Mouse (Mus musculus): Measurements from ENCODE around the gene Pck2. TPM values are rescaled to one million over a fixed set of nuclear protein-coding genes. Genes with fewer than 3 reads are reported as not detected.

Pck2 gene
- polyA plus RNA-seq, 1 experiment from 2014 or later = 17.8 TPM

DNA sequence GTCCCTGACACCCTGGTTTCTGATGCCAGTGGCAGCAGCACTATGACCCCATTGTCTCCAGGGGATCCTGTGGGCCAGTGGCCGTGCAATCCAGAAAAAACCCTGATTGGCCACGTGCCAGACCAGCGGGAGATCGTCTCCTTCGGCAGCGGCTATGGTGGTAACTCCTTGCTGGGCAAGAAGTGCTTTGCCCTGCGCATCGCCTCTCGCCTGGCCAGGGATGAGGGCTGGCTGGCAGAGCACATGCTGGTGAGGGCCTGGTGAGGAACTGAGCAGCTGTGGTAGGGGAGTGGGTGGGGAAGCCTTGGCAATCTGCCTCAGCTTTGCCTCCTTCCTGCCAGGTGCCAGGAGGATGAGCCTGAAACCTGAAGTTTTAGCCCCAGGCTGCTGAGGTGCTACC, 4.3 kb downstream of the Pck2 start:
- H3K9ac ChIP-seq (ENCODE audit: low read length) = no peak overlapping the region
- no peak overlapping the region for H3K4me2 ChIP-seq (ENCODE audit: low read depth, low read length, severe bottlenecking)
- WGBS = 87% methylated on average over 9 of the region's 9 CpGs
- peaks cover 8% of the 10 kb centered on the region; the same call in 1 of the 2 replicates for H3K4me1 ChIP-seq (replicated peaks; ENCODE audit: control insufficient read depth, insufficient read depth, low read length)
- no peak for DNase-seq (ENCODE audit: low spot score)
- ATAC-seq (replicated peaks; ENCODE audit: low FRiP score) = no peak
- no peaks in the 10 kb centered on the region for H3K9me3 ChIP-seq (ENCODE audit: control insufficient read depth, low read length)
- no peak overlapping the region for H3K4me3 ChIP-seq (ENCODE audit: low read depth, low read length)
- no peak overlapping the region for H3K27ac ChIP-seq (ENCODE audit: low read depth, low read length)
- no peaks in the 10 kb centered on the region; the same call in 1 of the 2 replicates for H3K36me3 ChIP-seq (ENCODE audit: control insufficient read depth, insufficient read depth, low read length)
- no peaks in the 10 kb centered on the region for H3K27me3 ChIP-seq (ENCODE audit: control insufficient read depth, insufficient read depth, low read length)

- no peak for ATAC-seq (replicated peaks; ENCODE audit: low FRiP score)
- WGBS = 89% methylated on average over 6 of the region's 6 CpGs
Observed at GRCm38 (mm10) chr14:55550191-55550590, 10.1 kb downstream of the Pck2 start.

GRCm38 (mm10) chr14:55551347-55551746, 11.3 kb downstream of the Pck2 start:
- Histone ChIP-seq H3K4me1 (replicated peaks; ENCODE audit: control insufficient read depth, insufficient read depth, low read length) (no peaks in the 10 kb centered on the region), H3K9ac (ENCODE audit: low read length) (no peak overlapping the region), H3K27me3 (ENCODE audit: control insufficient read depth, insufficient read depth, low read length) (no peaks in the 10 kb centered on the region), H3K4me3 (ENCODE audit: low read depth, low read length) (no peak overlapping the region), H3K9me3 (ENCODE audit: control insufficient read depth, low read length) (no peaks in the 10 kb centered on the region), H3K27ac (ENCODE audit: low read depth, low read length) (no peak overlapping the region), H3K36me3 (ENCODE audit: control insufficient read depth, insufficient read depth, low read length) (no peaks in the 10 kb centered on the region; the same call in 1 of the 2 replicates), H3K4me2 (ENCODE audit: low read depth, low read length, severe bottlenecking) (no peak overlapping the region)
- no peak for DNase-seq (ENCODE audit: low spot score)
- 69% methylated on average over 5 of the region's 5 CpGs for WGBS
- ATAC-seq (replicated peaks; ENCODE audit: low FRiP score) = no peak

More at GRCm38 (mm10) chr14:55550191-55550590, 10.1 kb downstream of the Pck2 start:
- H3K4me1 ChIP-seq (replicated peaks; ENCODE audit: control insufficient read depth, insufficient read depth, low read length) = no peaks in the 10 kb centered on the region
- no peaks in the 10 kb centered on the region for H3K9me3 ChIP-seq (ENCODE audit: control insufficient read depth, low read length)
- no peak for DNase-seq (ENCODE audit: low spot score)
- H3K4me2 ChIP-seq (ENCODE audit: low read depth, low read length, severe bottlenecking) = no peak overlapping the region
- no peak overlapping the region for H3K9ac ChIP-seq (ENCODE audit: low read length)
- no peak overlapping the region for H3K27ac ChIP-seq (ENCODE audit: low read depth, low read length)
- H3K4me3 ChIP-seq (ENCODE audit: low read depth, low read length) = no peak overlapping the region
- no peaks in the 10 kb centered on the region; the same call in 1 of the 2 replicates for H3K36me3 ChIP-seq (ENCODE audit: control insufficient read depth, insufficient read depth, low read length)
- no peaks in the 10 kb centered on the region for H3K27me3 ChIP-seq (ENCODE audit: control insufficient read depth, insufficient read depth, low read length)

GRCm38 (mm10) chr14:55551794-55552193, 11.7 kb downstream of the Pck2 start:
- WGBS = 90% methylated on average over 8 of the region's 8 CpGs

GRCm38 (mm10) chr14:55554635-55555034, 14.6 kb downstream of the Pck2 start:
- ATAC-seq (replicated peaks; ENCODE audit: low FRiP score) (no peak), DNase-seq (ENCODE audit: low spot score) (no peak)
- Histone ChIP-seq H3K27ac (ENCODE audit: low read depth, low read length) (no peak overlapping the region), H3K27me3 (ENCODE audit: control insufficient read depth, insufficient read depth, low read length) (no peaks in the 10 kb centered on the region), H3K4me2 (ENCODE audit: low read depth, low read length, severe bottlenecking) (no peak overlapping the region), H3K4me1 (replicated peaks; ENCODE audit: control insufficient read depth, insufficient read depth, low read length) (no peaks in the 10 kb centered on the region), H3K36me3 (ENCODE audit: control insufficient read depth, insufficient read depth, low read length) (no peaks in the 10 kb centered on the region), H3K4me3 (ENCODE audit: low read depth, low read length) (no peak overlapping the region), H3K9me3 (ENCODE audit: control insufficient read depth, low read length) (no peaks in the 10 kb centered on the region), H3K9ac (ENCODE audit: low read length) (no peak overlapping the region)

More at GRCm38 (mm10) chr14:55551794-55552193, 11.7 kb downstream of the Pck2 start:
- Histone ChIP-seq H3K4me3 (ENCODE audit: low read depth, low read length) (no peak overlapping the region), H3K27ac (ENCODE audit: low read depth, low read length) (no peak overlapping the region), H3K27me3 (ENCODE audit: control insufficient read depth, insufficient read depth, low read length) (no peaks in the 10 kb centered on the region), H3K9ac (ENCODE audit: low read length) (no peak overlapping the region), H3K9me3 (ENCODE audit: control insufficient read depth, low read length) (no peaks in the 10 kb centered on the region), H3K4me1 (replicated peaks; ENCODE audit: control insufficient read depth, insufficient read depth, low read length) (no peaks in the 10 kb centered on the region), H3K36me3 (ENCODE audit: control insufficient read depth, insufficient read depth, low read length) (no peaks in the 10 kb centered on the region; the same call in 1 of the 2 replicates), H3K4me2 (ENCODE audit: low read depth, low read length, severe bottlenecking) (no peak overlapping the region)
- ATAC-seq (replicated peaks; ENCODE audit: low FRiP score) (no peak), DNase-seq (ENCODE audit: low spot score) (no peak)

- H3K27me3 ChIP-seq (ENCODE audit: control insufficient read depth, insufficient read depth, low read length) = no peaks in the 10 kb centered on the region
- no peak overlapping the region for H3K4me2 ChIP-seq (ENCODE audit: low read depth, low read length, severe bottlenecking)
- no peak overlapping the region for H3K4me3 ChIP-seq (ENCODE audit: low read depth, low read length)
- H3K9me3 ChIP-seq (ENCODE audit: control insufficient read depth, low read length) = no peaks in the 10 kb centered on the region
- H3K36me3 ChIP-seq (ENCODE audit: control insufficient read depth, insufficient read depth, low read length) = no peaks in the 10 kb centered on the region
- no peak for ATAC-seq (replicated peaks; ENCODE audit: low FRiP score)
- no peaks in the 10 kb centered on the region for H3K4me1 ChIP-seq (replicated peaks; ENCODE audit: control insufficient read depth, insufficient read depth, low read length)
- no peak overlapping the region for H3K27ac ChIP-seq (ENCODE audit: low read depth, low read length)
- WGBS = 88% methylated on average over 3 of the region's 3 CpGs
- DNase-seq (ENCODE audit: low spot score) = no peak
- H3K9ac ChIP-seq (ENCODE audit: low read length) = no peak overlapping the region
Observed at GRCm38 (mm10) chr14:55555788-55556187, 15.7 kb downstream of the Pck2 start.

DNA sequence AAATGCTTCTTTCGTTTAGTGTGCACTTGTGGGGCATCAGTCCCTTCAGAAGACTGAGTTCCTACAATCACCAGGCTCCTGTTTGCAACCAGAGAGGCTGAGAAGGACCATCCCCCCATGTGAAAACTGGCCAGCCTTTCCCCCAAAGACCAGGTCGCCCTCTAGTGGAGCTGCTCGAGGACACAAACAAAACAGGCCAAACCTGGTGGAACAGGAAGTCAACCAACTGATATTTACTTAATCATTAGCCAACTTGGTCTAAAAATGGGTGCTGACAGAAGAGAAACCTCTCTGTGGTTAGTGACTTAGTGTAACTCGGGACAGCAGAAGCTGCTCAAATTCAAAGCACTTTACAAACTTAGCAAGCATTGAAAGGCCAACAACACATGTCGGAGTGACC, 16.9 kb downstream of the Pck2 start:
- H3K9me3 ChIP-seq (ENCODE audit: control insufficient read depth, low read length) = no peaks in the 10 kb centered on the region
- H3K36me3 ChIP-seq (ENCODE audit: control insufficient read depth, insufficient read depth, low read length) = no peaks in the 10 kb centered on the region
- 29% methylated on average over 5 of the region's 5 CpGs for WGBS
- no peak overlapping the region for H3K9ac ChIP-seq (ENCODE audit: low read length)
- no peaks in the 10 kb centered on the region for H3K27me3 ChIP-seq (ENCODE audit: control insufficient read depth, insufficient read depth, low read length)
- H3K4me3 ChIP-seq (ENCODE audit: low read depth, low read length) = no peak overlapping the region
- H3K4me2 ChIP-seq (ENCODE audit: low read depth, low read length, severe bottlenecking) = no peak overlapping the region
- H3K4me1 ChIP-seq (replicated peaks; ENCODE audit: control insufficient read depth, insufficient read depth, low read length) = no peaks in the 10 kb centered on the region
- DNase-seq (ENCODE audit: low spot score) (peak; percentile 78), ATAC-seq (replicated peaks; ENCODE audit: low FRiP score) (no peak)
- no peak overlapping the region for H3K27ac ChIP-seq (ENCODE audit: low read depth, low read length)

DNA sequence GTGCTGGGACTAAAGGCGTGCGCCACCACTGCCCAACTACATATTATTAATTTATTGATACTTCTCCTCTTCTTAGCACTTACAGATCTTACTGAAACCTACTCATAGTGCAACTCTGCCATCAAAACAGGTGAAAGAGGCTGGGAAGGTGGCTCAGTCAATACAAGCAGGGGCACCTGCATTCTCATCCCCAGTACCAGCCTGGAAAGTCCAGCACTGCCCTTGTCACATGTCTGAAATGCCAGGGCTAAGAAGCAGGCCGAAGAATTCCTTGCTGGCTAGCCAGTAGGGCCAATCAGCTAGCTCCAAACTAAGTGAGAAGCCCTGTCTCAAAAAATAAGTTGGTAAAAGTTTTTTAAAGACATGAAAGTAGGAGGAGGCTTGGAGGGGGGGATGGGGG, 17.5 kb downstream of the Pck2 start:
- H3K4me1 ChIP-seq (replicated peaks; ENCODE audit: control insufficient read depth, insufficient read depth, low read length) = no peaks in the 10 kb centered on the region
- ATAC-seq (replicated peaks; ENCODE audit: low FRiP score) (no peak), DNase-seq (ENCODE audit: low spot score) (no peak)
- no peak overlapping the region for H3K4me3 ChIP-seq (ENCODE audit: low read depth, low read length)
- H3K27ac ChIP-seq (ENCODE audit: low read depth, low read length) = no peak overlapping the region
- no peak overlapping the region for H3K9ac ChIP-seq (ENCODE audit: low read length)
- H3K27me3 ChIP-seq (ENCODE audit: control insufficient read depth, insufficient read depth, low read length) = no peaks in the 10 kb centered on the region
- H3K9me3 ChIP-seq (ENCODE audit: control insufficient read depth, low read length) = no peaks in the 10 kb centered on the region
- no peak overlapping the region for H3K4me2 ChIP-seq (ENCODE audit: low read depth, low read length, severe bottlenecking)
- 92% methylated on average over 3 of the region's 3 CpGs for WGBS
- H3K36me3 ChIP-seq (ENCODE audit: control insufficient read depth, insufficient read depth, low read length) = no peaks in the 10 kb centered on the region

DNA sequence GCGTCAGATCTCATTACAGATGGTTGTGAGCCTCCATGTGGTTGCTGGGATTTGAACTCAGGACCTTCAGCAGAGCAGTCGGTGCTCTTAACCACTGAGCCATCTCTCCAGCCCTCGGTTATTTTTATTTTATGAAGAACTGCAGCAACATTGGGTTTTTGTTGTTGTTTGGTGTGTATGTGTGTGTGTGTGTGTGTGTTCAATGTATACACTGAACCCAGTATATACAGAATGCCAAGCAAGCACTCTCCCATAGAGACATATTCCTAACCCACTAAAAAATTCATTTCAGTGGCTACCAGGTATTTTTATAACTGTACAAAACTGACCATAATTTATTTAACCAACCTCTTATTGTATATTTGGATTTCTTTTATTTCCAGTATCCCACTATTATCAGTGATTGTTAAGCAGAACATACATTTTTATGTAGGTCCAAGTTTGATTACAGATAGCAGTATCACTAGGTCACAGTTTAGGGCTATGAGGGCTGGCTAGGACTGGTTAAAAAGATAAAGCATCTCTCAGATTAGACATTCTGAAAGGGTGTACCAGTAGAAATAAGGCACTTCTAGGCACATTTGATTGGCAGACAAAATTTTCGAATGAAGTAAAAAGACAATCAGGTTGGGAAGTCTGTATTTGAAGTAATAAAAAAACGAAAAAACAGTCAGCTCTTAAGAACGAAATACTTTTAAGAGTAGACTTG, 18.8 kb downstream of the Pck2 start:
- ATAC-seq (replicated peaks; ENCODE audit: low FRiP score) = no peak
- Histone ChIP-seq H3K9ac (ENCODE audit: low read length) (peak overlapping the region; percentile 76; the same call in 1 of the 2 replicates), H3K4me3 (ENCODE audit: low read depth, low read length) (peak overlapping the region; percentile 62), H3K4me2 (ENCODE audit: low read depth, low read length, severe bottlenecking) (peak overlapping the region; percentile 43), H3K4me1 (replicated peaks; ENCODE audit: control insufficient read depth, insufficient read depth, low read length) (no peaks in the 10 kb centered on the region), H3K36me3 (ENCODE audit: control insufficient read depth, insufficient read depth, low read length) (no peaks in the 10 kb centered on the region), H3K27ac (ENCODE audit: low read depth, low read length) (no peak overlapping the region), H3K9me3 (ENCODE audit: control insufficient read depth, low read length) (no peaks in the 10 kb centered on the region), H3K27me3 (ENCODE audit: control insufficient read depth, insufficient read depth, low read length) (no peaks in the 10 kb centered on the region)
- 54% methylated on average over 6 of the region's 6 CpGs for whole genome bisulfite sequencing
- no peak for DNase-seq (ENCODE audit: low spot score)

Measured in forebrain, embryonic 11.5 days (tissue).